Mouse (Mus musculus): ENCODE measurements at regions not wholly inside any gene's neighbourhood (a gene's known extent, or its start where the extent isn't known, plus 50 kb on each side); places are given as distances from the start of the nearest gene placed in this dataset.

DNA sequence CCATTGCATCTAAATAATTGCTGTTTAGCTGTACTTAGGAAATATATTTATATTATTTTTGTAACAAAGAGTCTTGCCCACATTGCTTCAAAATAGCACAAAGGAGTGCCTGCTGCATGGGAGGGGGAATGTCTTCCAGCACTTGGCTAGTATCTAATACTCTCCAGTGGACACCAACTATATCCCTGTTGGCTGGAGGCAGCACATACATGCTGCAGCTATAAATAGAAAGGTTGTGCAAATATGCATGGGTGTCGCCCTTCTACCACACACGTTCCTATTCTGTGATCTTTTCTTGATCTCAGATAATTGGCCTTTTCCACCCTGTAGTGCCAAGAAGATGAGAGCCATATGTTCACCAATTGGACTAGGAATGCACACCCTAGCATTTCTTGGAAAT is 53.0 kb upstream of the 2310009B15Rik start:
- TF ChIP-seq CTCF (IDR thresholded peaks at IDR 0.05; ENCODE audit: low read depth, low read length) (no peak), POLR2A (IDR thresholded peaks at IDR 0.05; ENCODE audit: extremely low read depth, insufficient read depth, low read length) (no peak)
